Mouse (Mus musculus): ENCODE data around the gene Aqp1. TPM values are rescaled to one million over a fixed set of nuclear protein-coding genes. Genes with fewer than 3 reads are reported as not detected.

Aqp1 gene
- polyA plus RNA-seq, 1 experiment: 21.6 TPM

DNA sequence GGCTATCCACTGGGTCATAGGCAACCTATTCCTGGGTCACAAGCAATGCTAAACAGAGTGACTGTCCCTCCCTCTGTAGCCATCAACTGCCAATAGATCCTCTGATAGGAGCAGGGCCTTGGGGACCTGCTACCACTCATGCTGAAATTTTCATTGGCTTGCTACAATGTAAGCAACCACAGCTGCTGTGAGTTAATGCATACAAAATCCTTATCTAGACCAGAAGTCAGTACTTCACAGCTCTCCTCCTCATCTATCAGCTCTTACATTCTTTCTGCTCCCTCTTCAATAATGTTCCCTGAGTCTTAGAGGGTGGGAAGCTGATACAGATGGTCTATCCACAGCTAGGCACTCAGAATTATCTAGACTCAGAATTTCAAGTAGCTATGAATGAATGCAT, 30.9 kb downstream of the Aqp1 start:
- TF ChIP-seq POLR2A (IDR thresholded peaks at IDR 0.05; ENCODE audit: borderline replicate concordance, extremely low read depth, insufficient read depth, insufficient read length, poor library complexity, severe bottlenecking): no peak
- no peak for TF ChIP-seq CTCF (IDR thresholded peaks at IDR 0.05; ENCODE audit: borderline replicate concordance, extremely low read depth, insufficient read depth, insufficient read length)
- DNase-seq (ENCODE audit: low read depth): no peak

- DNase-seq (ENCODE audit: low read depth): no peak
- no peak for TF ChIP-seq CTCF (IDR thresholded peaks at IDR 0.05; ENCODE audit: borderline replicate concordance, extremely low read depth, insufficient read depth, insufficient read length)
- TF ChIP-seq POLR2A (IDR thresholded peaks at IDR 0.05; ENCODE audit: borderline replicate concordance, extremely low read depth, insufficient read depth, insufficient read length, poor library complexity, severe bottlenecking): no peak
Measured at GRCm38 (mm10) chr6:55370831-55371230, 34.6 kb downstream of the Aqp1 start.

- no peak for DNase-seq (ENCODE audit: low read depth)
Measured at GRCm38 (mm10) chr6:55376076-55376475, 39.8 kb downstream of the Aqp1 start, which contains the start of gene Ghrhr. Gene Ghrhr (plus strand): TSS chr6:55376295.

DNA sequence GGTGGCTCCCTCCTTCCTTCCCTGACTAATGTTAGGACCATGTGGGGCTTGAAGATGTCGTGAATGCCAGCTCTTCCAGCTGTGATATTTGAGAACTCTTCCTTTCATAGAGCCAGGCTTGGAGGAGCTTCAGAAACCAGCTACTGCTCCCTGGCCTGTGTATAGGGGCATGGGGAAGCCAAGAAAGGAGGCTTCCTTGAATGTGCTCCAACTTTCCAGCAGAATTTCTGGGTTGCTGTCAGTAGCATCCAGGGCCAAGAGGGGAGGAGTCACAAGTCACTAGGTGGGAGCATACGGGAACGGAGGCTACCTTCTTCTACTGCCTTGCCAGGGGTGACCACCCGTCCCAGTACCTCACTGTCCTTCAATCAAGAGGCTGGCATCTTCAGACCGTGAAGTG, 40.3 kb downstream of the Aqp1 start:
- TF ChIP-seq CTCF (IDR thresholded peaks at IDR 0.05; ENCODE audit: borderline replicate concordance, extremely low read depth, insufficient read depth, insufficient read length): no peak
- no peak for TF ChIP-seq POLR2A (IDR thresholded peaks at IDR 0.05; ENCODE audit: borderline replicate concordance, extremely low read depth, insufficient read depth, insufficient read length, poor library complexity, severe bottlenecking)
- no peak for DNase-seq (ENCODE audit: low read depth)

More at GRCm38 (mm10) chr6:55376076-55376475, 39.8 kb downstream of the Aqp1 start, which contains the start of gene Ghrhr:
- TF ChIP-seq CTCF (IDR thresholded peaks at IDR 0.05; ENCODE audit: borderline replicate concordance, extremely low read depth, insufficient read depth, insufficient read length) (no peak), POLR2A (IDR thresholded peaks at IDR 0.05; ENCODE audit: borderline replicate concordance, extremely low read depth, insufficient read depth, insufficient read length, poor library complexity, severe bottlenecking) (no peak)

DNA sequence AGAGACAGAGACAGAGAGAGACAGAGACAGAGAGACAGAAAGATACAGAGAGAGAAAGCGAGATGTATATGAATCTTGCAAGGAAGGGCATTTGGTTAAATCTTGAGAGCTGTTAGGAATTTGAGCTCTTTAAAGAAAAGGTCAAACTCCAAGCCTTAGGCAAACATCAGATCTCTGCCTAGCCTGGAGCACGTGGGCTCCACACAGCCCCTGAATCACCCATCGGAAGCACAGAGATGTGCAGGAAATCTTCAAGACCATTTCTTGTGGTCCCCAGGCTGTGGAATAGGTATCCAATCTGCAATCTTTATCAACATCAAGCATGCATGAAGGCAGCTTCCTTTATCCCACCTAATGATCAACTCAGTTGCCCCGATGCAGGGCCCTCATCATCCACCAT, 41.2 kb downstream of the Aqp1 start:
- TF ChIP-seq CTCF (IDR thresholded peaks at IDR 0.05; ENCODE audit: borderline replicate concordance, extremely low read depth, insufficient read depth, insufficient read length): no peak
- no peak for TF ChIP-seq POLR2A (IDR thresholded peaks at IDR 0.05; ENCODE audit: borderline replicate concordance, extremely low read depth, insufficient read depth, insufficient read length, poor library complexity, severe bottlenecking)

DNA sequence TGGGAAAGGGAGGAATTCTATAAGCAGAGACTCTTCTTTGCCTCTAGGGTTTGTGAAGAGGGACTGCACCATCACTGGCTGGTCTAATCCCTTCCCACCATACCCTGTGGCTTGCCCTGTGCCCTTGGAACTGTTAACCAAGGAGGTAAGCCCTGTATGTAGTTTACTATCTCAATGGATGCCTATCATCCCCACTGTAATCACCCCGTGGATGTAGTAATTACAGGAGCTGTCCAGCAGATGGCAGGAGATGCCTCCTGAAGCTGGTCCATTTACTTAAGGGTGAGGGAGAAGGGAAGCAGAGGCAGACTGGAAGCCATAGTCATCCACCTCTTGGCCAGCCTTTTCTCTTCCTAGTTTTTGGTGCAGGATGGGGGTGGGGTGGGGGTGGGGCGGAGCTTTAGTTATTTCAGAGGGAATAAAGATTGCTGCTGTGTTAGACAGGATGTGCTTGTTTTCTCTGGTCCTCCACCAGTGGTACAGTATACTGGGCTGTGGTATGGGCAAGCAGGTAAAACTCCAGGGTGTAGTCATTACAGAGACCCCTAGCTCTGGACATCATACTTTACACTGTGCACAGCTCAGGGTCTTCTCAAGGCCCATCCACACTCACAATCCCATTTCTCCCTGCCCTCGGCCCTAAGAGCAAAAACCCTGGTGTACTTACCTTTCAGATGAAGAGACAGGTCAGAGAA, 43.6 kb downstream of the Aqp1 start:
- TF ChIP-seq CTCF (IDR thresholded peaks at IDR 0.05; ENCODE audit: borderline replicate concordance, extremely low read depth, insufficient read depth, insufficient read length) (peak; percentile 79; the same call in 1 of the 2 replicates), POLR2A (IDR thresholded peaks at IDR 0.05; ENCODE audit: borderline replicate concordance, extremely low read depth, insufficient read depth, insufficient read length, poor library complexity, severe bottlenecking) (no peak)
- DNase-seq (ENCODE audit: low read depth): peak; percentile 82

More for the DNA sequence above, 41.2 kb downstream of the Aqp1 start:
- DNase-seq (ENCODE audit: low read depth): no peak

DNA sequence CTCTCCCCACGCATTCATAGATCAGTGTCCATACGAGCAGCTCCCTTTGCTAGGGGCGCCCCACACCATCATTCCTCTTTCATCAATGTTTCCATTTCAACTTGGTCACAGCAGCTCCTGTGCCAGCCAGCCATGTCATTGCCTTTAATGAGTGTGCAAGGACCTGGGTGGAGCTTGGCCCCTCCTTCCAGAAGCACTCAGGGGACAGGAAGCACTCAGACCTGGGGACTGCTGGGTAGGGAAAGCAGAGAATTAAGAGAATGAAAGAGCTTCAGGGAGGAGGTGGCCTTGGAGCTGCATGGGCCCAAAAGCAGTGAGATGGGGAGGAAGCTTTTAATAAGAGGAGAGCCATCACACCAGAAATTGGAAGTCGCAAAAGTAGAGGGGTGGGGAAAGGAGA, 45.7 kb downstream of the Aqp1 start:
- DNase-seq (ENCODE audit: low read depth): peak; percentile 47
- TF ChIP-seq POLR2A (IDR thresholded peaks at IDR 0.05; ENCODE audit: borderline replicate concordance, extremely low read depth, insufficient read depth, insufficient read length, poor library complexity, severe bottlenecking) (no peak), CTCF (IDR thresholded peaks at IDR 0.05; ENCODE audit: borderline replicate concordance, extremely low read depth, insufficient read depth, insufficient read length) (no peak)

DNA sequence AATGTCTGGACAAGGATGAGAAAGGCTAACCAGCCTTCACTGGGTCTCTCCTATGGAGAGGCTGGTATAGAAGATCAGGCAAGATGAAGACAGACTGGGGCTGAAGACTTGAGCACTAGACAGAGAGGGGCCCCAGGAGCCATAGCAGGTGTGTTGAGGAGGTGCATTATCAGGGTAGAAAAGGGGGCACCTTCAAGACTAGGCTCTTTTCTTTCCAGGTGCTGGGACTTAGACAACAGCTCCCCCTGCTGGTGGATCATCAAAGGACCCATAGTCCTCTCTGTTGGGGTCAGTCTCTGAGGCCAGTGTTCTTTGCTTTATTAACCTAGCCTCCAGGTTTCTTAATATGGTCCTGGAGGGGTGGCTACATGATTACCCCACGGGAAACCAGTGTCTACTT, 47.7 kb downstream of the Aqp1 start:
- DNase-seq (ENCODE audit: low read depth): peak; percentile 35
- no peak for TF ChIP-seq POLR2A (IDR thresholded peaks at IDR 0.05; ENCODE audit: borderline replicate concordance, extremely low read depth, insufficient read depth, insufficient read length, poor library complexity, severe bottlenecking)
- peak; percentile 68 for TF ChIP-seq CTCF (IDR thresholded peaks at IDR 0.05; ENCODE audit: borderline replicate concordance, extremely low read depth, insufficient read depth, insufficient read length)

- TF ChIP-seq CTCF (IDR thresholded peaks at IDR 0.05; ENCODE audit: borderline replicate concordance, extremely low read depth, insufficient read depth, insufficient read length): no peak
- no peak for TF ChIP-seq POLR2A (IDR thresholded peaks at IDR 0.05; ENCODE audit: borderline replicate concordance, extremely low read depth, insufficient read depth, insufficient read length, poor library complexity, severe bottlenecking)
- DNase-seq (ENCODE audit: low read depth): no peak
Measured at GRCm38 (mm10) chr6:55384356-55384951, 48.2 kb downstream of the Aqp1 start.

DNA sequence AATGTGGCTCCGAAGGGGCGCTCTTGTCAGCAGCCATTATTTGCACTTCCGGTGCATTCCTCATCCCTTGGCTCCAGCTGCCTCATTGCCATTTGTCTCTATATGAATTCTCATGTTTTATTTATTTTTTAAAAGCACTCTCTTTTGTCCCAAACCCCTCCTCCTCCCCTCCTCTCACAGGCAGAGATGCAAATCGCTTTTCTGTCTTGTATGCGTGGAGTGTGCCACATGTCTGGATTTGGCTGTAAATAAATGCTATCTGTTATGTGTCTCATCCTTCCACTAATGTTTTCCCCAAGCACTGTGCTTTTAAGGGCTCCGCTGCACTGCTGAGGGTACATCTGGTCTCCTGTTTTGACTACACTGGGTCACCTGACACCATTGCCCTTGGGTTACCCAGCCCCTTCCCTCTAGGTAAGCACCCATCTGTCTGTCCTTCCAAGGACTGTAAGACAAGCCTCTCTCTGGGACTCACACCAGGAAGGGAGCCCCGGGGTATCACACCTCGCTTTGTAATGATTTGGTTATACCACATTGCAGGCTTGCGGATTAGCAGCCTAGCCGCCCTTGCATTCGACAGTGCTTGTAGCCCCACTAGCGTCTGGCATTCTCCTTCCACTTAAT, 52.4 kb downstream of the Aqp1 start:
- no peak for TF ChIP-seq POLR2A (IDR thresholded peaks at IDR 0.05; ENCODE audit: borderline replicate concordance, extremely low read depth, insufficient read depth, insufficient read length, poor library complexity, severe bottlenecking)
- TF ChIP-seq CTCF (IDR thresholded peaks at IDR 0.05; ENCODE audit: borderline replicate concordance, extremely low read depth, insufficient read depth, insufficient read length): no peak
- DNase-seq (ENCODE audit: low read depth): peak; percentile 90

- DNase-seq (ENCODE audit: low read depth): no peak
- TF ChIP-seq POLR2A (IDR thresholded peaks at IDR 0.05; ENCODE audit: borderline replicate concordance, extremely low read depth, insufficient read depth, insufficient read length, poor library complexity, severe bottlenecking) (no peak), CTCF (IDR thresholded peaks at IDR 0.05; ENCODE audit: borderline replicate concordance, extremely low read depth, insufficient read depth, insufficient read length) (no peak)
Measured at GRCm38 (mm10) chr6:55389321-55389720, 53.1 kb downstream of the Aqp1 start.

Measured in brain, embryonic 14.5 days (tissue).